Mouse (Mus musculus): ENCODE measurements around the gene Zmiz1. TPM values are rescaled to one million over a fixed set of nuclear protein-coding genes. Genes with fewer than 3 reads are reported as not detected.

Gene Zmiz1
- polyA plus RNA-seq, 1 experiment from 2014 or later, result 6.1 TPM

DNA sequence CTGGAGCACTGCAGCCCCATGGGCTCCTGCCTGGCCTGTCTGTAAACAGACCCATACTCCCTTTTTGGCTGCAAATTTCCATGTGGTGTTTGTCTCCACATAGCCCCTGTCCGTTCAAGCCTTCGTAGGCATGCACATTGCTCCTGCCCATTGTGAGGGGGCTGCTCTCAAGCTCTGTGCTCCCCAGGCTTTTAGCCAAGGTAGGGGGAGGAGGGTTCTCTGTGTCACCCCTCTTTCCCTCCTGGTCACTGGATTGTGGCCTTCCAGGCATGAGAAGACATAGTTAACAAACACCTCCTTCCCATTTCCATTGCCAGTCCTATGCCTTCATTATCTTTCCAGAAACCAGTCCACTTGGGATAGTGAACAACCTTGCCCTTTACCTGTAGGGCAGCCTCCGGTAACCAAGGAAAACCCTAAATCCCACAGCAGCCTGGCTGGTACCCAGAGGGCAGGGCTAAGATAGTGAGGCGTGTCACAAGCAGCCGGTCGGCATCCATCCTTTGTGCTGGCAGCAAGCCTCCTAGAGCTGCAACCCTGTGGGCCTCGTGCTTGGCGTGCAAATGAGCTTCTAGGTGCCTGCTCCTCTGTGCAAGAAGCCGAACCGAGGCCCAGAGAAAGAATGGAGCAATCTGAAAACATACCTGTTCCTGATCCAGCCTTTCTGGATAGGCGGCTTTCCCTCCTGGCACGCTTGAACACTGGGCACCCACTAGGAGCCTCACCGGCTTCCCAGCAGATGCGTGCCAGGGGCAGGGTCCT, 174.7 kb downstream of the Zmiz1 start:
- H3K9ac ChIP-seq (ENCODE audit: low read depth, low read length), result no peak overlapping the region
- no peak for ATAC-seq (ENCODE audit: low read depth)
- no peaks in the 10 kb centered on the region for H3K9me3 ChIP-seq (replicated peaks; ENCODE audit: control insufficient read depth, low read length)
- H3K36me3 ChIP-seq (ENCODE audit: control insufficient read depth, insufficient read depth), result no peaks in the 10 kb centered on the region; the same call in none of the 2 replicates
- no peak overlapping the region for H3K27ac ChIP-seq (ENCODE audit: low read length)
- H3K4me2 ChIP-seq (ENCODE audit: low read depth, low read length), result no peak overlapping the region
- no peaks in the 10 kb centered on the region for H3K27me3 ChIP-seq (ENCODE audit: control insufficient read depth, insufficient read depth, low read depth, low read length)
- H3K4me1 ChIP-seq (ENCODE audit: control insufficient read depth, low read depth, low read length), result peaks cover 12% of the 10 kb centered on the region
- no peak overlapping the region for H3K4me3 ChIP-seq (ENCODE audit: low read depth, low read length)
- 63% methylated on average over 14 of the region's 14 CpGs for WGBS (ENCODE audit: insufficient replicate concordance)

DNA sequence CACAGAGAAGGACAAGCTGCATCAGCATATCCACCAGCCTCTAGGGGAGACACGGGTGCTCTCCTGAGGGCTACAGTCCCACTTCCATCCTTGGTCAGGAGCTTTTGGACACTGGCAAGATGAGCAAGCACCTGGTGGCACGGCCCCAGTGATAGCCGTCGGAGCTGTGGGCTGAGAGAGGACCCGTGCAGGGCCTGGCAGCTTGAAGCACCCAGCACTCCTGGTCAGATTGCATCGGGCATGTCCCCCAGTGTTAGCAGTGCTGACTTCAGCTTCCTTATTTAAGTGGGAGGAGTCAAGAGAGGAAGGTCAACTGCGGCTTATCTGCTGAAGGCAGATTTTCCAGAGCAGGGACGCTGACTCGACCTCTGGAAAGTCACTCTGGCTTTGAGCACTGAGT, 175.3 kb downstream of the Zmiz1 start:
- H3K4me2 ChIP-seq (ENCODE audit: low read depth, low read length), result no peak overlapping the region
- peaks cover 12% of the 10 kb centered on the region for H3K4me1 ChIP-seq (ENCODE audit: control insufficient read depth, low read depth, low read length)
- 5% methylated on average over 9 of the region's 9 CpGs for WGBS (ENCODE audit: insufficient replicate concordance)
- peak; percentile 42 for ATAC-seq (ENCODE audit: low read depth)
- no peaks in the 10 kb centered on the region for H3K27me3 ChIP-seq (ENCODE audit: control insufficient read depth, insufficient read depth, low read depth, low read length)
- H3K9me3 ChIP-seq (replicated peaks; ENCODE audit: control insufficient read depth, low read length), result no peaks in the 10 kb centered on the region
- H3K9ac ChIP-seq (ENCODE audit: low read depth, low read length), result no peak overlapping the region
- H3K36me3 ChIP-seq (ENCODE audit: control insufficient read depth, insufficient read depth), result no peaks in the 10 kb centered on the region; the same call in none of the 2 replicates
- H3K27ac ChIP-seq (ENCODE audit: low read length), result no peak overlapping the region
- no peak overlapping the region for H3K4me3 ChIP-seq (ENCODE audit: low read depth, low read length)

DNA sequence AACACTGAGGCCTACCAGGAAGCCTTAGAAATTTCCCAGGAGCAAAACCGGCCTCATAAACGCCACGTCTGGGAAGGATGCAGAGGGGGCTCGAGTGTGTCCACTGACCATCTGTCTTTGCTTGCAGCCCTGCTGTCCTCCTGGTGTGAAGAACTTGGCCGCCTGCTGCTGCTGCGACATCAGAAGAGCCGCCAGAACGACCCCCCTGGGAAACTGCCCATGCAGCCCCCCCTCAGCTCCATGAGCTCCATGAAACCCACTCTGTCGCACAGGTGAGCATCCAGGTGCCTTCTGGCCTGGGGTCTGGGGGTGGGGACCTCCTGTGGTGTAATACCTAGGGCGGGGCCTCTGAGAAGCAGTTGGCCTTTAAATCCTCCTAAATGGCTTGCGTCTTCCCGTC, 176.8 kb downstream of the Zmiz1 start:
- H3K4me1 ChIP-seq (ENCODE audit: control insufficient read depth, low read depth, low read length), result peaks cover 17% of the 10 kb centered on the region
- ATAC-seq (ENCODE audit: low read depth), result no peak
- no peak overlapping the region for H3K4me2 ChIP-seq (ENCODE audit: low read depth, low read length)
- no peaks in the 10 kb centered on the region for H3K27me3 ChIP-seq (ENCODE audit: control insufficient read depth, insufficient read depth, low read depth, low read length)
- no peaks in the 10 kb centered on the region for H3K9me3 ChIP-seq (replicated peaks; ENCODE audit: control insufficient read depth, low read length)
- H3K36me3 ChIP-seq (ENCODE audit: control insufficient read depth, insufficient read depth), result no peaks in the 10 kb centered on the region; the same call in none of the 2 replicates
- WGBS (ENCODE audit: insufficient replicate concordance), result 87% methylated on average over 12 of the region's 12 CpGs
- H3K9ac ChIP-seq (ENCODE audit: low read depth, low read length), result no peak overlapping the region
- H3K27ac ChIP-seq (ENCODE audit: low read length), result no peak overlapping the region
- no peak overlapping the region for H3K4me3 ChIP-seq (ENCODE audit: low read depth, low read length)

DNA sequence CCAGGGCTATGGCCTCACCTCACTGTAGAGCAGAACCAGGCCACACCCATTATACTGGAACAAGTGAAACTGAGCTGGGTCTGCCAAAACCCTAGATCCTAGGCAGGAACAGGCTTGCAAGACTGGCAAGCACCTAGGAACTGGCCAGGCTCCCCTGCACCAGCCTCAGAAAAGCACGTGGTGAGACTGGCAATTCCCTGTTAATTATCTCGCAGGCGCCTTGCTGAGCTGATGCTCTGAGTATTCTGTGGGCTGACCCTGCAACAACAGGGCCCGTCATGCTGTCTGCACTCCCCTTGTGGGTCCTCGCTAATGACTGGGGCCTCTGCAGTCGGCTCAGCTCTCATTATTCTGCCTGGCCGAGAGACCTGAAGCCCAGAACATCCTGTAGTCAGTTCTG, 177.3 kb downstream of the Zmiz1 start:
- Histone ChIP-seq H3K4me1 (ENCODE audit: control insufficient read depth, low read depth, low read length) (peaks cover 17% of the 10 kb centered on the region), H3K9ac (ENCODE audit: low read depth, low read length) (no peak overlapping the region), H3K4me3 (ENCODE audit: low read depth, low read length) (no peak overlapping the region), H3K27me3 (ENCODE audit: control insufficient read depth, insufficient read depth, low read depth, low read length) (no peaks in the 10 kb centered on the region), H3K4me2 (ENCODE audit: low read depth, low read length) (no peak overlapping the region), H3K36me3 (ENCODE audit: control insufficient read depth, insufficient read depth) (no peaks in the 10 kb centered on the region; the same call in none of the 2 replicates), H3K27ac (ENCODE audit: low read length) (no peak overlapping the region), H3K9me3 (replicated peaks; ENCODE audit: control insufficient read depth, low read length) (no peaks in the 10 kb centered on the region)
- ATAC-seq (ENCODE audit: low read depth), result no peak
- whole genome bisulfite sequencing (ENCODE audit: insufficient replicate concordance), result 58% methylated on average over 7 of the region's 7 CpGs

- no peak overlapping the region for H3K27ac ChIP-seq (ENCODE audit: low read length)
- no peak for ATAC-seq (ENCODE audit: low read depth)
- WGBS (ENCODE audit: insufficient replicate concordance), result 48% methylated on average over 11 of the region's 11 CpGs
Observed at GRCm38 (mm10) chr14:25639120-25639758, 180.3 kb downstream of the Zmiz1 start.

GRCm38 (mm10) chr14:25639979-25640378, 181.0 kb downstream of the Zmiz1 start:
- 40% methylated on average over 3 of the region's 3 CpGs for WGBS (ENCODE audit: insufficient replicate concordance)
- no peak overlapping the region for H3K27ac ChIP-seq (ENCODE audit: low read length)
- no peaks in the 10 kb centered on the region for H3K27me3 ChIP-seq (ENCODE audit: control insufficient read depth, insufficient read depth, low read depth, low read length)

More at GRCm38 (mm10) chr14:25639120-25639758, 180.3 kb downstream of the Zmiz1 start:
- peaks cover 12% of the 10 kb centered on the region for H3K4me1 ChIP-seq (ENCODE audit: control insufficient read depth, low read depth, low read length)
- H3K9ac ChIP-seq (ENCODE audit: low read depth, low read length), result no peak overlapping the region
- no peak overlapping the region for H3K4me2 ChIP-seq (ENCODE audit: low read depth, low read length)
- H3K36me3 ChIP-seq (ENCODE audit: control insufficient read depth, insufficient read depth), result no peaks in the 10 kb centered on the region; the same call in none of the 2 replicates
- no peak overlapping the region for H3K4me3 ChIP-seq (ENCODE audit: low read depth, low read length)
- H3K27me3 ChIP-seq (ENCODE audit: control insufficient read depth, insufficient read depth, low read depth, low read length), result no peaks in the 10 kb centered on the region
- H3K9me3 ChIP-seq (replicated peaks; ENCODE audit: control insufficient read depth, low read length), result no peaks in the 10 kb centered on the region

GRCm38 (mm10) chr14:25640421-25641056, 181.6 kb downstream of the Zmiz1 start:
- Histone ChIP-seq H3K9me3 (replicated peaks; ENCODE audit: control insufficient read depth, low read length) (no peaks in the 10 kb centered on the region), H3K4me1 (ENCODE audit: control insufficient read depth, low read depth, low read length) (peaks cover 5% of the 10 kb centered on the region), H3K4me2 (ENCODE audit: low read depth, low read length) (no peak overlapping the region), H3K27me3 (ENCODE audit: control insufficient read depth, insufficient read depth, low read depth, low read length) (no peaks in the 10 kb centered on the region), H3K36me3 (ENCODE audit: control insufficient read depth, insufficient read depth) (peaks cover 8% of the 10 kb centered on the region), H3K27ac (ENCODE audit: low read length) (peak overlapping the region; percentile 7; the same call in 1 of the 2 replicates), H3K9ac (ENCODE audit: low read depth, low read length) (no peak overlapping the region), H3K4me3 (ENCODE audit: low read depth, low read length) (no peak overlapping the region)
- peak; percentile 49; the same call in 1 of the 2 replicates for ATAC-seq (ENCODE audit: low read depth)
- WGBS (ENCODE audit: insufficient replicate concordance), result 27% methylated on average over 6 of the region's 6 CpGs

More at GRCm38 (mm10) chr14:25639979-25640378, 181.0 kb downstream of the Zmiz1 start:
- no peak for ATAC-seq (ENCODE audit: low read depth)
- Histone ChIP-seq H3K4me2 (ENCODE audit: low read depth, low read length) (no peak overlapping the region), H3K4me3 (ENCODE audit: low read depth, low read length) (no peak overlapping the region), H3K4me1 (ENCODE audit: control insufficient read depth, low read depth, low read length) (peaks cover 6% of the 10 kb centered on the region), H3K36me3 (ENCODE audit: control insufficient read depth, insufficient read depth) (peaks cover 3% of the 10 kb centered on the region), H3K9me3 (replicated peaks; ENCODE audit: control insufficient read depth, low read length) (no peaks in the 10 kb centered on the region), H3K9ac (ENCODE audit: low read depth, low read length) (no peak overlapping the region)

DNA sequence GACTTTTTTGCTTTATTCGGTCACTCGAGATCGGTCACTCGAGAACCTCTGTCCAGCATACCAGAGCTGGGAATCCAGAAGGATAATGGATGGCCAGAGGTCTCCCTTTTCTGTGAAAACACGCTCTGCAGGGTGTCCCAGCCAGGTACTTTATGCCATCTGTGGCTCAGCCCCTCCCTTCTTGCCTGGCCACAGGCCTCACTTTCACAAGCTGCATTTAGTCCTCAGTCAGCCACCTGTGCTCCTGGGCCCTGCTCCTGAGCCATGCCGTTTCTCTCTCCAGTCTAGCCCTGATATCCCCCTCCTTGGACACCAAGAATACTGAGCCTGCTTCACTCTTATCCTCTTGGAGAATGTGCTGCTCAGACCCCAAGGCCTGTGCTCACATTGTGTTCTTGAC, 182.1 kb downstream of the Zmiz1 start:
- 54% methylated on average over 6 of the region's 6 CpGs for WGBS (ENCODE audit: insufficient replicate concordance)
- no peak overlapping the region for H3K4me3 ChIP-seq (ENCODE audit: low read depth, low read length)
- no peak overlapping the region for H3K9ac ChIP-seq (ENCODE audit: low read depth, low read length)
- no peaks in the 10 kb centered on the region for H3K27me3 ChIP-seq (ENCODE audit: control insufficient read depth, insufficient read depth, low read depth, low read length)
- no peak overlapping the region for H3K4me2 ChIP-seq (ENCODE audit: low read depth, low read length)
- H3K9me3 ChIP-seq (replicated peaks; ENCODE audit: control insufficient read depth, low read length), result no peaks in the 10 kb centered on the region
- no peak for ATAC-seq (ENCODE audit: low read depth)
- no peak overlapping the region for H3K27ac ChIP-seq (ENCODE audit: low read length)
- H3K4me1 ChIP-seq (ENCODE audit: control insufficient read depth, low read depth, low read length), result peaks cover 5% of the 10 kb centered on the region
- peaks cover 8% of the 10 kb centered on the region for H3K36me3 ChIP-seq (ENCODE audit: control insufficient read depth, insufficient read depth)

Data from liver, embryonic 16.5 days (tissue).